Mouse (Mus musculus) lung, postnatal 0 days (tissue): Measurements from ENCODE around the gene Cd40.

Source experiments
- CTCF ChIP-seq: IDR thresholded peaks from 2 replicates; pipeline ENCODE4 v1.5.1; 2016; ENCODE audit warnings: antibody characterized with exemption, mild to moderate bottlenecking
- EP300 ChIP-seq: IDR thresholded peaks from 2 replicates; pipeline ENCODE4 v1.6.1; 2016; ENCODE audit warnings: antibody characterized with exemption, mild to moderate bottlenecking, control low read depth

DNA sequence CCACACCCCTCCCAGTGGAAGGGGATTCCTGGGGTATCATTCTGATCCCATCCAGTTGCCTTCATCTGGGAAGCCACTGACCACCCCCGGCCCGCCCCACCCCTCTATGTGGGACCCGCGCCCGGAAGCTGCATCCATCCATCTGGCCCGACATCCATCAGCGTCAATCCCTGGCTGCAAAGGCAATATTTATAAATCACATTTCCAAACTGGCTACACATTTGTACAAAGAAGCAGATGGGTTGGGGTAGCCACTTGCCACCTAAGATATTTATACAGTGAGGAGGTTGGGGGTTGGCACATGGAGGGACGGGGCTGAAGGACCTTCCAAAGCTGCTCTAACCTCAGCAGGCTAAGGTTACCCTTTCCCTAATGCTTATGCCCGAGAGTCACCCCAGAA, 65.3 kb downstream of the Cd40 start:
- no peak for TF ChIP-seq CTCF
- TF ChIP-seq EP300, result no peak
